Comparison of ENCODE assay signal across 11 mouse cellular contexts in the genomic region with DNA sequence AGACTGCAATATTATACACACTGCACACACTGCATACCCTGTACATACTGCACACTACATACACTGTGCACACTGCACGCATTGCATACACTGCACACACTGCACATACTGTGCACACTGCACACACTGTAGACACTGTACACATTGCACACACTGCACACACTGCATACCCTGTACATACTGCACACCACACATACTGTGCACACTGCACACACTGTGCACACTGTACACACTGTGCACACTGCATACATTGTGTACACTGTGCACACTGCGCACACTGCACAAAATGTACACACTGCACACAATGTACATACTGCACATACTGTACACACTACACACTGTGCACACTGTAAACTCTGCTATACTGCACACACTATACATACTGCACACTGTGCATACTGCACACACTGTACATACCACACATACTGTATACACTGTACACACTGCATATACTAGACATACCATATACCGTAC.
DNase-seq lines count a peak whose midpoint lies in the region; ATAC-seq and TF ChIP-seq lines count a peak whose summit lies in the region.
"Had no signal": no experiment of that assay in that cellular context is flagged by ENCODE, and none has a peak within 500 bp of the region (broad histone marks: within the 10 kb centered on the region; RNA-seq: fewer than 3 reads in every experiment).

No protein-coding gene starts in this region.

- no peaks in the 10 kb centered on the region for H3K27me3 ChIP-seq in lung, embryonic 14.5 days (ENCODE audit: insufficient read depth, low read length)
- H3K27me3 ChIP-seq in forebrain, embryonic 14.5 days (replicated peaks; ENCODE audit: control insufficient read depth, insufficient read depth, low read length), result no peaks in the 10 kb centered on the region
- H3K27me3 ChIP-seq in hindbrain, embryonic 15.5 days, result no peaks in the 10 kb centered on the region
- no peaks in the 10 kb centered on the region for H3K27me3 ChIP-seq in midbrain, postnatal 0 days (ENCODE audit: insufficient read depth, low read length)
- H3K27me3 ChIP-seq in thymus, adult 2 months (ENCODE audit: control insufficient read depth, insufficient read depth, low read length), result no peaks in the 10 kb centered on the region
- H3K27me3 ChIP-seq: heart, embryonic 15.5 days had no signal

- H3K9me3 ChIP-seq in lung, embryonic 14.5 days (ENCODE audit: low read depth, low read length), result no peaks in the 10 kb centered on the region
- H3K9me3 ChIP-seq in forebrain, embryonic 14.5 days (replicated peaks; ENCODE audit: control insufficient read depth, low read length), result no peaks in the 10 kb centered on the region
- H3K9me3 ChIP-seq in hindbrain, embryonic 15.5 days, result no peaks in the 10 kb centered on the region
- H3K9me3 ChIP-seq in midbrain, postnatal 0 days (ENCODE audit: low read length), result no peaks in the 10 kb centered on the region
- H3K9me3 ChIP-seq: heart, embryonic 15.5 days had no signal

- no peaks in the 10 kb centered on the region for H3K4me1 ChIP-seq in lung, embryonic 14.5 days (ENCODE audit: insufficient read depth)
- H3K4me1 ChIP-seq in forebrain, embryonic 14.5 days (ENCODE audit: control insufficient read depth, insufficient read depth, low read length), result peaks cover 2% of the 10 kb centered on the region; the same call in 1 of the 2 replicates
- H3K4me1 ChIP-seq in hindbrain, embryonic 15.5 days (replicated peaks), result no peaks in the 10 kb centered on the region
- H3K4me1 ChIP-seq in midbrain, postnatal 0 days (ENCODE audit: insufficient read depth, low read length), result no peaks in the 10 kb centered on the region
- H3K4me1 ChIP-seq in thymus, adult 2 months (replicated peaks; ENCODE audit: control insufficient read depth, insufficient read depth, low read length), result no peaks in the 10 kb centered on the region
- H3K4me1 ChIP-seq: heart, embryonic 15.5 days had no signal

- H3K4me3 ChIP-seq in lung, embryonic 14.5 days (ENCODE audit: low read depth, low read length), result no peak overlapping the region
- H3K4me3 ChIP-seq in forebrain, embryonic 14.5 days (ENCODE audit: low read depth, low read length), result no peak overlapping the region
- no peak overlapping the region for H3K4me3 ChIP-seq in hindbrain, embryonic 15.5 days
- H3K4me3 ChIP-seq in midbrain, postnatal 0 days (ENCODE audit: low read depth, low read length), result no peak overlapping the region
- H3K4me3 ChIP-seq in thymus, adult 2 months (ENCODE audit: control insufficient read depth, insufficient read depth, low read length), result no peak overlapping the region
- H3K4me3 ChIP-seq: heart, embryonic 15.5 days had no signal

- peak; percentile 41; the same call in 1 of the 2 replicates for ATAC-seq in lung, embryonic 14.5 days (ENCODE audit: insufficient read depth)
- ATAC-seq in forebrain, embryonic 14.5 days, result peak; percentile 57
- peak; percentile 69; the same call in 1 of the 2 replicates for ATAC-seq in hindbrain, embryonic 15.5 days (ENCODE audit: low FRiP score, low read depth)
- peak; percentile 38; the same call in 1 of the 2 replicates for ATAC-seq in midbrain, postnatal 0 days (ENCODE audit: low FRiP score)
- ATAC-seq: intestine, postnatal 0 days had no signal

- H3K9ac ChIP-seq in lung, embryonic 14.5 days, result no peak overlapping the region
- no peak overlapping the region for H3K9ac ChIP-seq in forebrain, embryonic 14.5 days (ENCODE audit: low read length)
- H3K9ac ChIP-seq in hindbrain, embryonic 15.5 days, result no peak overlapping the region
- H3K9ac ChIP-seq in midbrain, postnatal 0 days (replicated peaks; ENCODE audit: low read length, poor library complexity, severe bottlenecking), result no peak overlapping the region
- H3K9ac ChIP-seq: heart, embryonic 15.5 days had no signal

- no peaks in the 10 kb centered on the region for H3K36me3 ChIP-seq in lung, embryonic 14.5 days (ENCODE audit: insufficient read depth)
- no peaks in the 10 kb centered on the region for H3K36me3 ChIP-seq in forebrain, embryonic 14.5 days (ENCODE audit: control insufficient read depth, insufficient read depth, low read length)
- H3K36me3 ChIP-seq in hindbrain, embryonic 15.5 days, result no peaks in the 10 kb centered on the region
- no peaks in the 10 kb centered on the region for H3K36me3 ChIP-seq in midbrain, postnatal 0 days (ENCODE audit: insufficient read depth, low read length)
- H3K36me3 ChIP-seq in thymus, adult 2 months (ENCODE audit: control insufficient read depth, insufficient read depth, low read length), result no peaks in the 10 kb centered on the region
- H3K36me3 ChIP-seq: heart, embryonic 15.5 days had no signal

- no peak for TF ChIP-seq CTCF in lung, embryonic 14.5 days (IDR thresholded peaks at IDR 0.05; ENCODE audit: low read depth)
- TF ChIP-seq CTCF in midbrain, postnatal 0 days (IDR thresholded peaks at IDR 0.05), result no peak
- no peak for TF ChIP-seq CTCF in thymus, adult 2 months (IDR thresholded peaks at IDR 0.05; ENCODE audit: borderline replicate concordance, control insufficient read depth, extremely low read depth, insufficient read depth, low read length, poor library complexity)

- no peak for TF ChIP-seq POLR2A in thymus, adult 2 months (IDR thresholded peaks at IDR 0.05; ENCODE audit: control insufficient read depth, extremely low read depth, insufficient read depth, low read length, poor library complexity)

- H3K4me2 ChIP-seq in lung, embryonic 14.5 days, result no peak overlapping the region
- H3K4me2 ChIP-seq in forebrain, embryonic 14.5 days (ENCODE audit: low read length), result no peak overlapping the region
- no peak overlapping the region for H3K4me2 ChIP-seq in hindbrain, embryonic 15.5 days
- H3K4me2 ChIP-seq in midbrain, postnatal 0 days (ENCODE audit: low read depth, low read length, poor library complexity, severe bottlenecking), result no peak overlapping the region
- H3K4me2 ChIP-seq: heart, embryonic 15.5 days had no signal

- no peak for DNase-seq in lung, embryonic 14.5 days
- DNase-seq in lung, adult 18-20 months, result no peak
- no peak for DNase-seq in forebrain, embryonic 14.5 days (ENCODE audit: low spot score)
- no peak for DNase-seq in midbrain, postnatal 0 days (ENCODE audit: low spot score)
- no peak for DNase-seq in thymus, adult 2 months
- no peak for DNase-seq in retina, embryonic 14.5 days (ENCODE audit: low spot score)
- DNase-seq: cerebellum, postnatal 10 days; gastrocnemius, postnatal 25 days had no signal

- H3K27ac ChIP-seq in lung, embryonic 14.5 days (ENCODE audit: low read depth), result no peak overlapping the region
- H3K27ac ChIP-seq in forebrain, embryonic 14.5 days (ENCODE audit: low read depth, low read length), result no peak overlapping the region
- no peak overlapping the region for H3K27ac ChIP-seq in hindbrain, embryonic 15.5 days (replicated peaks)
- H3K27ac ChIP-seq in midbrain, postnatal 0 days (ENCODE audit: low read depth, low read length), result no peak overlapping the region
- H3K27ac ChIP-seq in thymus, adult 2 months (ENCODE audit: control insufficient read depth, insufficient read depth, low read length), result no peak overlapping the region
- H3K27ac ChIP-seq: heart, embryonic 15.5 days had no signal

- WGBS in lung, embryonic 14.5 days, result 94% methylated on average over 3 of the region's 3 CpGs
- WGBS in forebrain, embryonic 14.5 days, result 98% methylated on average over 3 of the region's 3 CpGs
- 97% methylated on average over 3 of the region's 3 CpGs for WGBS in hindbrain, embryonic 15.5 days
- WGBS in midbrain, postnatal 0 days, result 98% methylated on average over 3 of the region's 3 CpGs
- WGBS in thymus, adult 2 months, result 97% methylated on average over 3 of the region's 3 CpGs
